Mouse (Mus musculus) heart, postnatal 10 days (tissue): ENCODE data around the gene Hspd1. TPM values are rescaled to one million over a fixed set of nuclear protein-coding genes. Genes with fewer than 3 reads are reported as not detected.

ENCODE experiments used
- DNase-seq, 2 experiments: peaks; one replicate each; pipeline ENCODE4 v3.0.0; 2021
- intact Hi-C: fragments of 180-260 bp; cut with DNase I; formaldehyde crosslinking; loops from one replicate; pipeline ENCODE4 v1.15.1; 2025
- total RNA-seq, 2 experiments: library from RNA; stranded (reverse); gene quantifications; 2 replicates each; pipeline ENCODE4 v1.2.3; 2021

Hspd1 gene
- total RNA-seq, 2 experiments from 2014 or later: 352 to 382 TPM

- intact Hi-C loops: loop anchor here (1.0 to 2.0 kb wide), 2 partner anchors 24 to 35 kb away; partner anchors contain the start of gene Sf3b1
- DNase-seq: no peak
Measured at GRCm38 (mm10) chr1:55051671-55052070, 36.4 kb downstream of the Hspd1 start.

DNA sequence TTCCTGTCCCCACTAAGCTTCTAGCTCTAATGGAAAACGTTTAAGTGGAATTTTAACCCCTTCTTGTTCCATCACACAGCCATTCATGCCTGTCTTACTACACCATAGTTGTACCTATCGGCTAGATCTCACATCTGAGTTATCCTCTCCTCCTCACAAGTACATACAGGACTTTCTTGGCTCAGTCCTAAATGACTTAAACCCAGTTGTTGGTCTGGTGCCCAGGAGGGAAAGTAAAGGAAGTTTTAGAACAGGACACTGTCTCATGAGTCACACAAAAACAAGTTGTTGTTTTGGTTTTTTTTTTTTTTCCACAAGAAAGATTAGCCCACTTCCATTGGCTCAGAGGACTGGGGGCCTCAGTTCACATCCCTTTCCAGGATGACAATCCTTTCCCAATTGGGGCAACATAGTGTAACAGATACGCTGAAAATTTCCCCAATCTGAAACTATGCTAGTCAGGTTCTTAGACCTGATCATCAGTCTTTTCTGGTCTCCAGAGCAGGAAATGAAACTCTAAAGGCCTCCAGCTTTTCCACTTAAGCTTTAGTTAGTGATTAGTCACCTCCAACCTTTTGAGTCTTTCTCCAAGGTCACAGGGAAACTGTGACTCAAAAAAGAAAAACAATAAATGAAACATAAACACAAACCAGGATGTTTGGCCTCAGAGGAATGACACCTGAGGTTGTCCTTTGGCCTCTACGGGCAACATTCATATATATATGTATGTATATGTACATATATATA lies 39.0 kb downstream of the Hspd1 start:
- DNase-seq: no peak
- intact Hi-C loops: no loop called here

DNA sequence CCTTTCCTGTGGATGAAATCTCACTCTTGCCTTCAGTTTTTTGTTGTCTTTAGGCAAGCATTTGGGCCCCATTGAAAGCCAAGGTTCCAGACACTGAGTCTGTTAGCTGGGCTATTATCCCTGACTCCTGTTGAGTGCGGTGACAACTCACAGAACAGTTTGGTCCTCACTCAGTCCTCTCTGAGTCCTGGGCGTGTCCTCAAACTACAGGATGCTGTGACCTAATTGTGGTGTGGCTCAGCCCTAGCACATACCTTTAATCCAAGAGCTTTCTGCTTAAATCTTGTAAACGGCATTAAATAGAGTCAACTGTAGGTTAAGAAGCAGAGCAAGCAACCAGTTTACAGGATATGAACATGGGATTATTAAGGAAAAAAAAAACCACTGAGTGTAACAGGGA lies 44.9 kb downstream of the Hspd1 start:
- intact Hi-C loops: no loop called here
- no peak for DNase-seq

- no peak for DNase-seq
- intact Hi-C loops: no loop called here
Measured at GRCm38 (mm10) chr1:55042246-55042645, 45.8 kb downstream of the Hspd1 start.

- no peak for DNase-seq
- intact Hi-C loops: no loop called here
Measured at GRCm38 (mm10) chr1:55041691-55042090, 46.4 kb downstream of the Hspd1 start.

DNA sequence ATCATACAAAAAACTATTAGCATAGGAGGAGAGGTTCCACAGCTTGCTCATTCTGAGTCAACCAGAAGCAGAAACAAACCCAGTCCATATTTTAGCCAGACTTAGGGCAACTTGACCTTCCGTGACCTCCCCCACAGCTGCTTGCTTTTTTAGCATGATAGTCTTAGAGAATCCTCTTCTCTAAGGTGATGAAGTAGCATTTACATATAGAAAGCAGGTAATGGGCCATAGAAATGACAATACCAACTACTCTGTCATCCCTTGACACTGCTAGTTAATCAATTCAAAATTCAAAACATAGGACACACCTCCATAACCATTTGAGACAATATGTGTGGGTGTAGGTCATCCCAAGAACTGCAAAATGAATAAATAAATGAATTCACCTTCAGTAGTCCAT lies 48.1 kb downstream of the Hspd1 start:
- intact Hi-C loops: no loop called here
- DNase-seq: no peak

- intact Hi-C loops: no loop called here
Measured at GRCm38 (mm10) chr1:55031026-55031779, 56.8 kb downstream of the Hspd1 start.

GRCm38 (mm10) chr1:55029446-55029845 lies 58.6 kb downstream of the Hspd1 start:
- no peak for DNase-seq
- intact Hi-C loops: no loop called here

More at GRCm38 (mm10) chr1:55031026-55031779, 56.8 kb downstream of the Hspd1 start:
- no peak for DNase-seq

DNA sequence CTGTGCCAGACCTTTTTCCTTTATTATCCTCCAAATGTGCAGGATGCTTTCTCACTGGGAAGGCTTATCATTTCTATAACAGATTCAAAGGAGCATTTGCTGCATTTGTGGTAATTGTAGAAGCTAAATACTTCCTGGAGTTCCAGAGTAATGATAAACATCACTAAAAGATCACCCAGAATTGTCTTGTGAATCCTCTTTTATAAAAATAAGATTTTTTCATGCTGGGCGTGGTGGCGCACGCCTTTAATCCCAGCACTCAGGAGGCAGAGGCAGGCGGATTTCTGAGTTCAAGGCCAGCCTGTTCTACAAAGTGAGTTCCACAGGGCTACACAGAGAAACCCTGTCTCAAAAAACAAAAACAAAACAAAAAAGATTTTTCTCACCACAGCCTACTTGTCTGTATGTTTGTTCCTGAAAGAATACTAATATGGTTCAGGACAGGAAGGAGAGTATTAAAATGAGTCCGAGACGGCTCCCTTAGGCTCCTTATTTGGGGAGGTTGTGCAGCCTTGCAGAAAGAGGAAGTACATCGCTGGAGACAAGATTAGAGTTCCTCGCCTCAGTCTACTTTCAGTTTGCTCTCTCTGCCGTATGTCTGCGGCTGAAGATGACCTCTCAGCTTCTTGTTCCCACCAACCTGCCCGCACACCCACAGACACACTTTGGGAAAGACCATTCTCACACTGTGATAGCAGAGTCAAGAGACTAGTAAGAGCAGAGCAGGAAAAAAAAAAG lies 59.4 kb downstream of the Hspd1 start:
- DNase-seq: peak; percentile 19 to 24
- intact Hi-C loops: no loop called here

DNA sequence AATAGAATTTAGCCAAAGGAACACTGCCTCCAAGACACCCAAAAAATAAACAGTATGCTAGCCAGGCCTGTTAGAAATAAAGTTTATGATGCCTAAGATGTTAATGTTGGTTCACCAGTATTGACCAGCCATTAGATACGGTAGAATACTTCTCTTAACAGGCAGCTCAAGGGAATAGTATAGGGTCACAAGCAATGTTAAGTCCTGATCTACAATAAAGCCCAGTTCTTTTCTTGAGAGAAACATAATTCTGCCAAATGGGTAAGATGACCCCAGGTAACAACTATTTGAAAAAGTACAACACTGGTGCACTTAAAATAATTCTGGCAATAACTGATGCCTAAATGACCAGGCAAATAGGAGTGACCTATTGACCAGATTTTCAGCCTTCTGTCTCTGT lies 60.1 kb downstream of the Hspd1 start:
- intact Hi-C loops: loop anchor here (1.0 to 2.0 kb wide), 3 partner anchors 24 to 103 kb away; partner anchors contain the start of genes Coq10b and Mob4
- DNase-seq: no peak

Other genes with a start within 250 kb of the Hspd1 start
- 10 to 100 TPM; 14.6 to 21.7 TPM for gene Ankrd44, start 161.9 kb downstream of the Hspd1 start, total RNA-seq
- gene Sf3b1, start 60.8 kb downstream of the Hspd1 start, total RNA-seq: 100 to 1,000 TPM; 115 to 139 TPM
- 10 to 100 TPM; 34.8 to 38.7 TPM for gene Coq10b, start 35.5 kb downstream of the Hspd1 start, total RNA-seq
- 100 to 1,000 TPM; 123 to 130 TPM for gene Hspe1, start 111 bp downstream of the Hspd1 start, total RNA-seq
- 10 to 100 TPM; 43.2 to 46.2 TPM for gene Mob4, start 43.0 kb upstream of the Hspd1 start, total RNA-seq
- gene Rftn2, start 138.5 kb upstream of the Hspd1 start, total RNA-seq: 10 to 100 TPM; 12.4 to 14.1 TPM
- 1 to 10 TPM; 4.2 to 5.5 TPM for gene Mars2, start 148.9 kb upstream of the Hspd1 start, total RNA-seq